Mouse (Mus musculus) gastrocnemius, postnatal 25 days (tissue): Measurements from ENCODE around the gene Jpt1. TPM values are rescaled to one million over a fixed set of nuclear protein-coding genes. Genes with fewer than 3 reads are reported as not detected.
"Not testable (repeated sequence)": the region's sequence is repeated elsewhere in the genome, so short reads cannot be mapped to it uniquely, and the experiment has no call there.

Experiments
- DNase-seq: peaks from one replicate; pipeline ENCODE4 v3.0.0; 2022
- total RNA-seq, 2 experiments: library from RNA; stranded (reverse); gene quantifications; 1 replicate in 1 of 2; 2 replicates in 1 of 2; pipeline ENCODE4 v1.2.3; 2021

Gene Jpt1
- total RNA-seq, 2 experiments from 2014 or later: 36.9 to 41.2 TPM

DNA sequence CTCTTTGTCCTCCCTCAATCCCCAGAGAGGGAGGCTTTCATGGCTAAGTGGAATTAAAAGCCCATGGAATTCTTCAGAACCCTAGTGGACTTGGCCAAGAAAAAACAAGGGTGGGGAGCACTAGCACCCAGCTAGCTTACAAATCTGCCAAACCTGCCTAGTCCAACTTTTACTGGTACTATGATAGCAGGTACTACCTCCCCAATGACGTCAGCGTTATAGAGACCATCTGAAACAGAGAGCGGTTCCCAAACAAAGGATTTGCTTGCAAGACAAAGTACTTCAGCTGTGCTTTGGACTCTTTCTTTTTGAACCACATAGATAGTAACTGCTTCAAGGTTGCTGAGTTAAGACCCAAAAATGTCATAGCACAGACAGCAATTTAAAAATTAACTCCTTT is 2.2 kb downstream of the Jpt1 start:
- DNase-seq: no peak

DNA sequence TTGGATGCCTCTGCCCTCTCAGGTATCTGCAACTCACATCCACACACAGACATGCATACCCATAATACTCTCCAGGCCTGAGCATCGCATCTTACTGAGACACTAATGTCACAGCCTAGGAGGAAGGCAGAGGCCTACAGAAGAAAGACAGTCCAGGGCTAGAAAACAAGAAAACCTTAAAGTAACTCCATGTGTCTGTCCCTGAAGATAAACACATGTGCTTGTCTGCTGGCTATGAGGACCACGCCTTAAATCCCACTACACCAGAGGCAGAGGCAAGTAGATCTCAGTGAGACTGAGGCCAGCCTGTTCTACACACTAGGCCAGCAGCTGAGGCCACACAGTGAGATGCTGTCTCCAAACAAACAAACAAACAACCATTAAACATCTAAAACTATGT is 3.1 kb downstream of the Jpt1 start:
- DNase-seq: no peak

DNA sequence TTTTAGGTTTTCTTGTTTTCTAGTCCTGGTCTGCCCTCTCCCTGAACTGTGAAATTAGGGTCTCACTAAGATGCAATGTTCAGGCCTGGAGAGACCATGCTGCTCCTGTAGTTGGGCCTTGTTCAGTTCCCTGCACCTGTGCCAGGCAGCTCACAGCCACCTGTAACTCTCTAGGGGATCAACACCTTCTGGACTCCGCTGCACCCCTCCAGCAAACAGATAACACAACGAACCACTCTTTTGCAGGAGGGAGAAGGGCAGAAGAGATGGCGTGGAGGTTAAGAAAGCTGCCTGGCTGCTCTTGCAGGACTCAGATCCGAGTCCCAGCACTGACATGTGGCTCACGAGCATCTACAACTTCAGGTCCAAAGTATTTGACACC is 3.7 kb downstream of the Jpt1 start:
- DNase-seq: no peak

DNA sequence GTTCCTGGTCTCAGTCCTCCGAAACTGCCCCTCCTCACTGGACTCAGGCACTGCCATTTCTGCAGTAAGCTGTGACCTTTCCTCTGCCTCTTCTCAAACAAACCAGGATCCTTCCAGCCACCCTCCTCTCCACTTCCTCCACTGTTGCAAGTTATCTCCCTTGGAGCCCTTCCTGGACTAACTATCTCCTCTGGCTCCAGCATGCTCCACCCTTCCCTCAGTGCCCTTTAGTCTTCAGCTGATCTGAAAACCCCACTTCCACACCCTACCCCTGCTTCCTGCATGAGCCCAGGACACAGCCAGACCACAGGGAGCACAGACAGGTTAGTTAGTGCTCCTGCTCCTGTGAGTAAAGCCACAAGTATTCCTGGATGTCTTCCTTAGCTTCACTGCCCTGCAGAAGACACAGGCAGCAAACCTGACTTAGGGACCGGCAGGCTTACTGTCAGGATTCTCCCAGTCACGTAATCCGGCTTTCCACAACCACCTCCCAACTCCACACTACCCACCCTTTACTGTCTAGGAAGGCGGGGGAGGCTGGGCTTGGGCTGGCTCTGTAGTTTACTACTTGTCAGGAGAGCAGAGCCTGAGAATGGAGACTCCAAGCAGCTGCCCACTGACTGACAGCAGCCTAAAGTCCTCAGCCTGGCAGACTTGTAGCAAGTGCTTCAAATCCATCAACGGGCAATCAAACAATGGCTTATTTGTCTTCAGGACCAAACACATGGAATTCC is 4.2 kb downstream of the Jpt1 start:
- DNase-seq: no peak

DNA sequence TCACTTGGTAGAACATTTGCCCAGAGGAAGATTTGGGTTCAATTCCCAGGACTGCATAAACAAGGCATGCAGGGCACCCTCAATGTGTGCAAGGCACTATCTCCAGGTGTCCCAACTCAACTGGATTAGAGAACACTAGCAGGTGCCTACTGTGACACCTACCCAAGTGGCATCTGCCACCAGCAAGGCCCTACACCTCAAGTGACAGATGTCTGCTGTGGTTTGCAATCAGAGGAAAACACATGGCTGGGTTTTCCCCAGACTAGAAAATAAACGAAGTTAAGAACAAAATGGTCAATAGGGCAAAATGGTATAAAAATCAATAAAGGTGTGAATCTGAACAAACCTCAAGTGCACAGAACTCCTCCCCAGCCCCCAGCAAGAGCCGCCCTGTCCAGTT is 6.1 kb downstream of the Jpt1 start:
- no peak for DNase-seq

DNA sequence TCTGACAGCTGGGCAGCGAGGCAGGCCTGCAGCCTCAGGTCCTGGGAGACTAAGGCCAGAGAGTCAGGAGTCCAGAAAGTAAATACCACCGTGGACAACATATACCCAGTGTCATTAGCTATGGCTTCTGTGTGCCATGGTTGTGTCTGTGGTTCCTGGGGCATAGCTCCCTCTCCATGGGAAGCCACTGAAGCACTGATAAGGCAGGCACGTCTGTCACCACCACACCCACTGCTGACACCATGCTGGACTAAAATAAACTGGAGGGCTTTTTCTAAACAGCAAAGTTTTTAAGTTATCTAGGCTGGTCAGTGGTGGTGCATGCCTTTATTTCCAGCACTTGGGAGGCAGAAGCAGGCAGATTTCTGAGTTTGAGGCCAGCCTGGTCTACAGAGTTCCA is 7.6 kb downstream of the Jpt1 start:
- no peak for DNase-seq

DNA sequence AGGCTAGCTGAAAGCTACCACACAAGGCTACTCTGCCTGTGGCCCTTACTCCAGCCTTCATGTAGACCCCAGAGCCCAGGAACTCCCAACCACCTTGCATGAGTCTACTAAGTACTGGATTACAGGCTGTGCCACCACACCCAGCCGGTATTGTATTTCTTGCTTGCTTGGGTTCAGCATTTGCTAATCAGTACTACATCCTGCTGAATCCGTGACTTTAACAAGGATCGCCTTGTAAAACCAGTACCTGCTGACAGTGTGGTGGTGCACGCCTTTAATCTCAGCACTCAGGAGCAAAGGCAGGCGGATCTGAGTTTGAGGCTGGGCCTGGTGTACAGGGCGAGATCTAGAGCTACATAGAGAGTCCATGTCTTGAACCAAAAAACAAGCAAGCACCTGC is 11.6 kb downstream of the Jpt1 start:
- DNase-seq: no peak

DNA sequence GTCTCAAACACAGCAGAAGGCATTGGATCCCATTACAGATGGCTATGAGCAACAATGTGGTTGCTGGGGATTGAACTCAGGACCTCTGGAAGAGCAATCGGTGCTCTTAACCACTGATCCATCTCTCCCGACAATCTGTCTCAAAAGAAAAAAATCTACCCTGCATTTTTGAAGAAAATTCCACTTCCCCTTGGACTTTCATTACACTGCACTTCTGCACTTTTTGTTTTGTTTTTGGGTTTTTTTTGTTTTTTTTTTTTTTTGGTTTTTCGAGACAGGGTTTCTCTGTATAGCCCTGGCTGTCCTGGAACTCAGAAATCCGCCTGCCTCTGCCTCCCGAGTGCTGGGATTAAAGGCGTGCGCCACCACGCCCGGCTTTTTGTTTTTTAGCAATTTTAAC is 17.6 kb downstream of the Jpt1 start:
- DNase-seq: not testable (repeated sequence)

DNA sequence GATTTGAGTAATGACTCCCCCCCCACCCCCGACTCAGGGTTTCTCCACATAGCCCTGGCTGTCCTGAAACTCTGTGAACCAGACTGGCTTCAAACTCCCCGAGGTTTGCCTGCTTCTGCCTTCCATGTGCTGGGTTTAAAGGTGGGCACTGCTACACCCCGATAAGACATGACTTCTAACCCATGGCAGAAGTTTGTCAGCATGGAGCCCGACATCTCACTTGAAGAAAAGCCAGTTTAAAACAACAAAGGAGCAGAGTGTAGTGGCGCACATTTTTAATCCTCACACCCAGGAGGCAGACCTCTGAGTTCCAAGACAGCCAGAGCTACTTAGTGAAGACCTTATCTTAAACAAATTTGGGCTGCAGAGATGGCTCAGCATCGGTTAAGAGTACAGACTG is 21.8 kb downstream of the Jpt1 start:
- DNase-seq: no peak

DNA sequence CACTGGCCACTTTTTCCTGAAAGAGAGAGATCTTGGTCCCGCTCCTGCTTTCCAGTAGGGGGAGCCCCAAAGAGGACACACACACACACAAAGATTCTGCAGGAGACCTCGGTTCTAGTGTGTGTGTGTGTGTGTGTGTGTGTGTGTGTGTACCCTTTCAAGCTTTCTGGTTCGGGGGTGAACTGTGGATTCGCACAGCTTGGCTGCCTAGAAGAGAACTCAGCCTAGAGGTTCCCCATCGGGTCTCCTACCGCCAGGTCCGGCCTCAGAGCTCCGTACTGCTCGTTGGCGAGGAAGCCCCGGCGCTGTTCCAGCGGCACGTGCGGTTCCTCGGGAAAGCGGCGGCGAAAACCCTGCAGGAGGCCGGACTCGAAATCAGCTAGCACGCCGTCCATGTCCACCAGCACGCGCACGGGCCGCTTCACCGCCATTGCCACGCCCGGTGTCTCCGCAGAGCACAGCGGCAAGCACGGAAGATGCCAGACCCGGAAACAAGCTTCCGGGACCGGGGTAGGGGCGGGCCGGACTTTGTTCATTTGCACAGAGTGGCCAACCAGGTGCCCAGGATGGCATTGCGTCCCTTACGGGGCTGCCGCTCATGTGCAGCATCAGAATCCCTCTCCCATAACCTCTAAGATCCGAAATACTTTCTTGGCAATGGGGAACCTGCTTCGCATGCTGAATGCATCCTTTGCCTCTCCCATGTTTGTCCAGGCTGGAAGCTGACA is 22.7 kb downstream of the Jpt1 start, which contains the start of gene Nt5c:
TSS of gene Nt5c (minus strand) at position 507 of the 728 bp plus-strand sequence.
- DNase-seq: peak; percentile 79

DNA sequence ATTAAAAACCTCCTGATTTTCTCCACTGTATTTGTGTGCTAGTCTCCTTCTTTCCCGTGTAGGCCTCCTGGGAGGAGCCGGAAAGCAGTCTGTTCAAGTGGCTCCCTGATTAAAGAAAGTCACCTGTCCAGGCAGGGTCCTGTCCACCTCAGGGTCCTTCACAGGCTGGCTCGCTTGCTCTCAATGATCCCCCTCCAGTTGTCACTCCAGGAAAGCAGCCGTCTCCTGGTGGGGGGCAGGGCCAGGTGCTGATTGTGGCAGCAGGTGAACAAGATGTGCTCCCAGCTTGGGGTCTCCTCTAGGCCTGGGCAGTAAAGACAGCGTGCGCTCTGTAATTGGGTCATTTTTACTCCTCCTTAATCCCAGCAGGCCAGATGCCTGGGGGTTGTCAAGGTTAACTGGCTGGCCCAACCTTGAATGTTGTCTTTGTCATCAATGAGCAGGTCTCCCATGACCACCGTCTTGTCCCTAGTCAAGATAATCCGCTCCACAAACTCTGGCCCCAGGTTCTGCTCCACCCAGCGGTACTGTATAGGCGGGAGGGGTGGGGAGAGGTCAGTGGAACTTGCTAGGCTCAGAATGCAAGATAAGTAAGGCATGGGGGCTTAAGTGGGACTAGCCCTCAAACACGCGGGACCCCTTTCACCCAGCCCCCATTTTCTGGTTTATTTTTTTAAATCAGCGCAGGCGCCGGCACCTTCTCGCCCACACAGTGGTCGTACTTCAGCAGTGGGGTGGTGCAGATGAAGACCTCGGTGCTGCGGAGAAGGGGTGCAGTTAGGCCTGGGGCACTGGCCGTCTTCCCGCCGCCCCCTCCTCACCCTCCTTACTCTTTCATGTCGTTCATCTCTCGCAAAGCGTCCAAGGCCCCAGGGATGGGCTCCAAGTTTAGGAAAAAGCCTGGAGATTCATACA is 23.5 kb downstream of the Jpt1 start:
- DNase-seq: no peak

DNA sequence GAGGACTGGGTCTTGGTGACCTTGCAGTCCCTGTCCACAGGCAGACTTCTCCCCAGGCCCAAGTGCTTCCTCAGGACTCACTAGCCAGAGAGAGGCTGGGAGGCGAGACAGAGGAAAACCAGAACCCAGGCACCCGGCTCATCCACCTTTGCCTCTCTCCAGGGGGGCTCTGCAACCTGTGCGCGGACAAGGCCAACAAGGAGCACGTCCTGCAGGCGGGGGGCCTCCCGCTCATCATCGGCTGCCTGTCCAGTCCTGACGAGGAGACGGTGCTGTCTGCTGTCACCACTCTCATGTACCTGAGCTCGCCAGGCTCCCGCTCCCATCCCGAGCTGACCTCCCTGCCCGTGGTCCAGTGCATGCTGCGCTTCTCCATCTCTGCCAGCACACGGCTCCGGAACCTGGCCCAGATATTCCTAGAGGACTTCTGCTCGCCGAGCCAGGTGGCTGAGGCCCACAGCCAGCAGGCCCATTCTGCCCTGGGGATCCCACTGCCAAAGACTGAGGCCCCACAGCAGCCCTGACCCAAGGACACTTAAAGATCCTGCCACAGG is 25.6 kb downstream of the Jpt1 start:
- no peak for DNase-seq

DNA sequence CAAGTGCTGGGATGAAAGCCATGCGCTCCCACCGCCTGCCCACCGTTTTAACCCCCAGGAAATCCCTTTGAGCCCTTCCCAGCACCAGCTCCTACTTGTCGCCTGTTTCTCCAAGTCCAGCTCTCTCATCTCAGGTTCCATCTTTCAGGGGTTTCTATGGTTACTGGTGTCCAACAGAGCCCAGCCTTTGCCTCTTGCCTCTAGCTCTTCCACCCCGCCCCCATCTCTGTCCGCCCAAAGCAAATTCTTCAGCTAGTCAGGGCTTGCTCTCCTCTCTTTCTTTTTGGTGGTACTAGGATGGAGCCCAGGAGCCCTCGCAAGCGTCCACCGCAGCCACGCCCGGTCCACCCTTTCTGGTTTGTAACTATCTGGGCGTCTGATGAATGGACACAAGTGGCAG is 29.0 kb downstream of the Jpt1 start:
- no peak for DNase-seq

DNA sequence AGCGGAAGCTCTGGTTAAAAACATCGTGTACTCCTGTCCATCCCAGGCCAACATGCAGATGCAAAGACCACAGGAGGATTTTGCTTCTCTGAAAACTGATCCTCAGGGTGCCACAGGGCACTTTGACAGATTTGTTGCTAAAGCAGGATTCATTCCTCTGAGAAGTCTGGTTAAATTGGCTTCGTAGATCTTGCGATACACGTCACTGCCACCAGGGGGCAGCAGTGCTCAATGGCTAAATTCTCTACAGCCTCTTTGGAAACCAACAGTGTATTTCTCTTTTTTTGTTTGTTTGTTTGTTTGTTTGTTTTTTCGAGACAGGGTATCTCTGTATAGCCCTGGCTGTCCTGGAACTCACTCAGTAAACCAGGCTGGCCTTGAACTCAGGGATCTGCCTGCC is 30.5 kb downstream of the Jpt1 start:
- DNase-seq: peak; percentile 50

DNA sequence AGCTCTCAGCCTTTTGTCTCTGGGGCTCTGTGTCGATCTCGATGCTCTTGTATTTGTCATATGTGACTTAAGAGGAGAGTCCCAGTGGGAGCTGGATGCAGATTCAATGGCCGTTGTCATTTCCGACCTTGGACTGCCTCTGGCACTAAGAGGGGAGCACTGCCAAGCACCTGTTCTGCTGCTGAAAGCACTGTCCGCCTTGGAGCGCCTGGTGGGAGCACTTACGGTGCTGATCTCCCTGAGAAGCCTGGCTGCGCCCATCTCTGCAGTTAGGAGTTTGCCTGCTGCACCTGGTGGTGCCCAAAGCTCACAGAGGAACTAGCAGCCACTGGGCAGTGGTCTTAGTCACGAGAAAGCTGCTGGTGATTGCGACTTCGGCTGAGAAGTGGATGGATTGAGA is 30.9 kb downstream of the Jpt1 start:
- DNase-seq: no peak

DNA sequence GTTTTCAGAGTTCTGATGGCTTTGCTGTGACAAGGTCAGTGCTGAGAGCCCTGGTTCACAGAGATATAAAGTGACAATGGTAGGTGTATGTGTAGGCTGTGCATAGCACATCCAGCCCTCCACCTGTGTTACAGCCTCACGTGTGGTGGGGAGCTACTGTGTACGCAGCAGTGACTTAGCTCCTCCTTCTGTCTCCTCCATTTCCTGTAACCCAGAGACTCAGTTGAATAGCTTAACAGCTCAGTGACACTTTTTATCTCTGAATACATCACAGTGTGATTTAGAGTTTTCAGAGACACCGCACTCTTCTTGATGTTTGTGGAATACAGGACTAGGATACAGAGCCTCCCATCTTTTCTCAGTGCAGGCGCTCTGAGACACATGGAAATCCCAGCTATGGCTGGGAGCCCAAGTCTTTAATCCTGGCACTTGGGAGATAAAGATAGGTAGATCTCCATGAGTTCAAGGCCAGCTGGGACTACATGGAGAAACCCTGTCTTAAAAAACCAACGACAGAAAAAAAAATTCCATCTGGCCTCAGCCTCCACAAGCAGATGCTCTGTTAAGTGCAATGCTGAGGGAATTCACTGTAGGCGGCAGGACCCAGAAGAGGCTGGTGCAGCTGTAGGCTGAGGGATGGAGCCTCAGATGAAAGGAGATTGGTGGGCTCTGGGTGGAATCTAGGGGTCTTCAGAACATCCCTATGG is 32.5 kb downstream of the Jpt1 start:
- DNase-seq: no peak

DNA sequence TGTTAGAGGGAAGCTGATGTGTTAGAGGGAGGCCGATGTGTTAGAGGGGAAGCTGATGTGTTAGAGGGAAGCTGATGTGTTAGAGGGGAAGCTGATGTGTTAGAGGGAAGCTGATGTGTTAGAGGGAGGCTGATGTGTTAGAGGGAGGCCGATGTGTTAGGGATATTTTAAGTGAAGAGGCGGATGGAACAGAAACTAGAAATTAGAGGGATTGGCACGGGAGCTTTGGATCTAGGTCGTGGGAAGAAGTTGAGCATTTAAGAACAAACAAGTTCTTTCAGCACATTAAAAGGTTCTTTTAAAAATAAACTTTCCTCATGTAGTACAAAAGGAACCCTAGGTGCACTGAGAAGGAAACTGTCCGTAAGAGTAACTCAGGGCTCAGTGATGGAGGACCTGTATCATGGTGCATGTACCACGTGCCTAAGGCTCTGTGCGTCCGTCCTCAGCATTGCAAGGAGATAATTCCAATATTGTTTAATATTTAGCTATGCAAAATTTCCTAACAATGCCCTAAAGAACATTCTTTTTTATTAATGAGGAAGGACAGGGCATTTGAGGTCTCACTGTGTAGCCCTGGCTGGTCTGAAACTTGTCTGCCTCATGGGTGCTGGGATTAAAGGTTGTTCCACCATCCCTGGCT is 35.8 kb downstream of the Jpt1 start:
- no peak for DNase-seq

DNA sequence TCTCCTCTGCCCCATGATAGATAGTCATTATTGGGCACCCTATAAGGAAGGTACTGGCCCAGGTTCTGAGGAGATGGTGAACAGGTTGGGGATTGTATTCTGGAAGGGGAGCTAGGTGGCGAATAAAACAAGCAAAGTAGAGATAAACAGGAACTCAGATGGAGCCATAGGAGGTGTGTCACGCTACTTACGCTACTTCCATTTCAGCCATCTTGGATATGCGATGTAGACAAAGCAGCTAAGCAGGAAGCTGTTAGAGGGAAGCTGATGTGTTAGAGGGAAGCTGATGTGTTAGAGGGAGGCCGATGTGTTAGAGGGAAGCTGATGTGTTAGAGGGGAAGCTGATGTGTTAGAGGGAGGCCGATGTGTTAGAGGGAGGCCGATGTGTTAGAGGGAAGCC is 36.8 kb downstream of the Jpt1 start:
- not testable (repeated sequence) for DNase-seq

DNA sequence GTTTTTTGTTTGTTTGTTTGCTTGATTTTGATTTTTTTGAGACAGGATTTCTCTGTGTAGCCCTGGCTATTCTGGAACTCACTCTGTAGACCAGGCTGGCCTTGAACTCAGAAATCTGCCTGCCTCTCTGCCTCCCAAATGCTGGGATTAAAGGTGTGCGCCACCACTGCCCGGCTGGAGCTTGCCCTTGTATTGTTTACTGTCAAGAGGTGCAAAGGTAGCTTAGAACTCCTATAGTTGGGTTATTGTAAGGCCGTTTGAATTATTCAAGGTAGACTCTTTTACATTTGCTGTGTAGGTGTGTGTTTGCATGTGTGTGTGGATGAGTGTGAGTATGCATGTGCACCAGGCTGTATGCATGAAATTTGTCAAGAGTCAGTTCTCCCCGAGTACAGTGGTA is 37.6 kb downstream of the Jpt1 start:
- not testable (repeated sequence) for DNase-seq

DNA sequence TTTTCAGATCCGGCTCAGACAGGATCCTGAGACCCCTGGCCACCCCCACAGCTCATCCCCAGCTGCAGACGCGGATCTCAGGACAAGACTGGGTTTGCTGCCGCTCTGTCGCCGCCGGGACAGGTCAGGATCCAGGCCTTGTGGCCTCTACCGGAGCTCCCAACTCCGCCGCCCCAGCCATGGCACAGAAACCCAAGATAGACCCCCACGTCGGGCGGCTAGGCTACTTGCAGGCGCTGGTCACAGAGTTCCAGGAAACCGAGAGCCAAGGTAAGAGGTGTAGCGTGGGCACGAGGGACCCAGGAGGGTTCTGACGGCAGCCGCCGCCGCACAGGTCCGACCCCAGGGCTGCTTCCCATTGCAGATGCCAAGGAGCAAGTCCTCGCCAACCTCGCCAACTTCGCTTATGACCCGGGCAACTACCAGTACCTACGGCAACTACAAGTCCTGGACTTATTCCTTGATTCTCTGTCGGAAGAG is 38.4 kb downstream of the Jpt1 start:
- DNase-seq: no peak
